Mouse (Mus musculus): Measurements from ENCODE around the gene Aire.
"Not testable (repeated sequence)": the region's sequence is repeated elsewhere in the genome, so short reads cannot be mapped to it uniquely, and the experiment has no call there.

The Aire gene

DNA sequence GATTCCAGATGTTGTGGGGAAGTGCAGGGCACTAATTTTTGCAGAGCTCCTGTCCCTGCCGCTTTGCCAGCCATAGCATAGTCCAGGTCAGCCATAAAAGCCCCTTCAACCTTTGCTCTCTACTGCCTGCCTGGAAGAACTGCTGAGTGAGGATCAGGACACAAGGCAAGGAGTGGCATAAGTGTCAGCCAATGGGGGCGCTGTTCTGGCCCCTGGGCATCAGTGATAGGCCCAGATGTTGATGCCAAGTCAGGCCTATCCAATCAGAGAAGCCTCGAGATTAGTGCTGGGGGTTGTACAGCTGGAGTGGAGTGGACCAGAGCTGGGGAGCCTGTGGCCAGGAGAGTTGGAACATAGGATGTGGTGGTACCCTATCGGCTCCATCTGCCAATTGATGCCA lies 23.8 kb upstream of the Aire start:
- CTCF ChIA-PET: no interaction called here
- POLR2A ChIA-PET: interaction anchor here in 1 of 4 experiments (0.6 kb wide), 2 partner anchors 19 to 141 kb away, joined by 3 to 7 read pairs; no protein-coding TSS in a partner anchor

DNA sequence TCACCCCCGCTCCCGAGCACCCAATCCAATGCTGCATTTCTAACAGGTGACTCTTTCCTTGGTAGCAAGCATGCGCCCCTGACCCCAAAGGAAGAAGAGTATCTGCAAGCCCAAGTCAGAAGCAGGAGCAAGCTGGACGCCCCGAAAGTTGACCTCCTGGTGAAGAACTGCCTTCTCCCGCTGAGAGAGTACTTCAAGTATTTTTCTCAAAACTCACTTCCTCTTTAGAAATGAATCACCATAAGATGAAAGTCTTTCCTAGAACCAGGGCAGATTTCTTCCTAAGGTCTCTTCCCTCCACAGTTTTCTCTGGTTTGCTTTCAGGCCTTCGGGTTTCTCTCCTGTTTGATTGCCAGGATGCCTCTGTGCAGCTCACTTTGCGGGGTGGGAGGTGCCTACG lies 19.7 kb upstream of the Aire start:
- POLR2A ChIA-PET: no interaction called here
- CTCF ChIA-PET: interaction anchor here in 1 of 4 experiments (0.6 to 0.9 kb wide), 2 partner anchors 216 to 1861 kb away, joined by 3 read pairs; no protein-coding TSS in a partner anchor

DNA sequence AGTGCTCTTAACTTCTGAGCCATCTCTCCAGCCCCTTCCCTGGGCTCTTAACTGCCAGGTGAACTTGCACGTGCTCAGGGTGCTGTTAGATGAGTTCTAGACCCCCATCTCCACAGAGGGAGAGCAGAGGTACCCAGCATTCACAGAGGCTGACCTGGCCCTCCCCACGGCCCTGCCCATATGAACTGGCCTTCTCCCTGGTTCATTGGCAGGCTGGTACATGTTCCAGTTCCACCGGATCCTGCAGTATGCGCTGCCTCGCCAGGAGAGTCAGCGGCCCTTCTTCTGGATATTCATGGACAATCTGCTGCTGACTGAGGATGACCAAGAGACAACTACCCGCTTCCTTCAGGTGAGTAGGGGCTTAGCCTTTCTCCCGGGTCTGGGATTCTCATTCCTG lies 13.6 kb upstream of the Aire start:
- CTCF ChIA-PET: no interaction called here
- POLR2A ChIA-PET: interaction anchor here in 1 of 4 experiments (0.9 kb wide), 1 partner anchor 12 kb away, joined by 3 read pairs; the partner anchor contains the start of gene Icosl

DNA sequence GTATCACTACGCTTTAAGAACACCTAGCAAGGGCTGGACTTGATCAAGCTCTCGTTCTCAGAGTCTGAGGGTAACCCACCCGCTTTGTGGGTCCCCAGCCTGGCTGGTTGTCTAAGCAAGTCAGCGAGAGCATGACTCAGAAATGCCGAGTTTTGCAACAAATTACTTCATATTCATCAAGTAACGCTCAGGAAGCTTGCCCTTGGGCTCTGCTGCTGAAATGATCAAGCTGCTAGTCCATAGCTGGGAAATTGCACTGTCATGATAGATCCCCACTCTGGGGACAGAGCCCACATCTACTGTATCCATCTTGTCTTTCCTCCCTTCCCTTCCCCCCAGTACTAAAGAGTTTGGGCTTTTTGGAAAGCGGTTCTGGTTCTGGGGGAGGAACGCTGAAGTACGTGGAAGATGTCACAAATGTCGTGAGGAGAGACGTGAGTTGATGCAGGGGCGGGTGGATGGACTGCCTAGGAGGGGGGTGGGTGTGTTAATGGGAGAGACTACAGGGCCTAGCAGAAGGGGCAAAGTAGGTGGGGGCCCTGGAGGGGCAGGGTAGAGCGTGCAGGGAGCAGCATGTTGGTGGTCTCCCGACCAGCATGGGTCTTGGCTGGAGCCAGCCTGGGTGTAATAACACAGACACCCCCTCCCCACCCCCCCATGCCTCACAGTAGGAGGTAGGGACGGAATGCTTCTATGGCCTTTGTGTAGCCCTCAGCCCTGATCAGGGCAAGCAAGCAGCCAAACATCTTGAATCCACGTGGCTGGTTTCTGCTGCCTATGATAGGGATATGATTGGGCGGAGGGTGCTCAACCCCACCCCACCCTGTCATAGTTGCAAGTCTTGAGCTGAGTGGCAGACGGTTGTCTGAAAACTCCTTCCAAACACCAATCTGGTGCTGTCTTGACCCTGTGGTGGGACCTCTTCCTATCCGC lies 11.5 kb upstream of the Aire start:
- POLR2A ChIA-PET: interaction anchor here in 3 of 4 experiments (0.5 to 1.7 kb wide), 16 partner anchors 14 to 1726 kb away, joined by 3 to 7 read pairs (median 4); partner anchors contain the start of genes Icosl (in 2 of the 3), Pfkl (in 2 of the 3) and D10Jhu81e (in 1 of the 3)
- CTCF ChIA-PET: interaction anchor here in 1 of 4 experiments (0.7 kb wide), 1 partner anchor 12 kb away, joined by 3 read pairs; no protein-coding TSS in a partner anchor

DNA sequence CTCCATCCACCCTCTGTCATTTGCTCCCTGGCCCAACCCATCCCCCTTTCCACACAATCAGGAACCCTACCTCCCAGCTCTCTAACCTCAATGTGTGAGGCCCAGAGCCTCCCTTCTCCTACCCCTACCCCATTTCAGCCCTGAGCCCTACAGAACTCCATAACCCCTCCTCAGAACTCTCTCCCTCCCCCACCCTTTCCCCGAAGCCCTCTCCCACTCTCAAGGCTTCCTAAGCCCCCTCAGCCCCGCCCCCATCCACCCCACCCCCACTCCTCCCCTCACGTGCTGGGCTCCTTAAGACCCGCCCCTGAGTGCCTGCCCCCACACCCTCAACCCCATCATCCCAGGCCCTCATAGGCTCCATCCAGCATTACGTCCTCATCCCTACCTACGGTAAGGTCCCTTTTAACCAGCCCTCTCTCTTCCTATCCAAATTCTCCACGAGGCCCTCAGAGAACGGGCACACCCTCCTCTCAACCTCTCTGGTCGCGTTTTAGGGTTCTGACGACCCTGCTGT lies 6.2 kb upstream of the Aire start:
- ChIA-PET POLR2A (interaction anchor here (1.0 to 1.2 kb wide), 7 partner anchors 8 to 77 kb away, joined by 3 to 4 read pairs (median 4); partner anchors contain the start of gene Icosl (in 1 of the 4)), CTCF (interaction anchor here in 1 of 4 experiments (0.9 kb wide), 1 partner anchor 31 kb away, joined by 3 read pairs; no protein-coding TSS in a partner anchor)

DNA sequence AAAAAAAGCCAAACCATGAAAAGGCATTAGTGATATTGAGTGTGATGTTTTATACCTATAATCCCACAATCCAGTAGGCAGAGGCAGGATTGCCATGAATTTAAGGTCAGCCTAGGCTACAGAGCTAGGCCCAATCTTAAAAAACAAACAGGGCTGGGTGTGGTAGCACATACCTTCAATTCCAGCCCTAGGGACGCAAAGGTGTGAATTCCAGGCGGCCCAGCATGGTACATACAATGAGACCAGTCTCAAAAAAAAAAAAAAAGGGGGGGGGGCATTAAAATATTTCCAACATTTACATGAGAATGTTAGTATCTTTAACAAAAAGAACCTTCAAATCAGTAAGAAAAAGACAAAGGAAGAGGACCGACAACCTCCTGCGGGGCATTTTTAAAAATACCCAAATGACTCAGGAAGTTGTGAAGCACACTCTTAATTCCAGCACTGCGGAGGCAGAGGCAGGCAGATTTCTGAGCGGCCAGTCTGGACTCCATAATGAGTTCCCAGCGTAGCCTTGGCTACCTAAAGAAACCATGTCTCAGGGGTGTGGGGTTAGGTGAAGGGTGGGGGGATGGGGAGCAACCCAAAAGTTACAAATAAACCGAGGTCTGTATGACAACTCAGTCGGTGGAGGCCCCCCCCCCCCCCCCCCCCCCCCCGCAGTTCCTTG lies 4.8 kb upstream of the Aire start:
- POLR2A ChIA-PET: interaction anchor here in 3 of 4 experiments (0.6 to 1.5 kb wide), 10 partner anchors 9 to 318 kb away, joined by 3 to 7 read pairs (median 4); no protein-coding TSS in a partner anchor
- CTCF ChIA-PET: no interaction called here

DNA sequence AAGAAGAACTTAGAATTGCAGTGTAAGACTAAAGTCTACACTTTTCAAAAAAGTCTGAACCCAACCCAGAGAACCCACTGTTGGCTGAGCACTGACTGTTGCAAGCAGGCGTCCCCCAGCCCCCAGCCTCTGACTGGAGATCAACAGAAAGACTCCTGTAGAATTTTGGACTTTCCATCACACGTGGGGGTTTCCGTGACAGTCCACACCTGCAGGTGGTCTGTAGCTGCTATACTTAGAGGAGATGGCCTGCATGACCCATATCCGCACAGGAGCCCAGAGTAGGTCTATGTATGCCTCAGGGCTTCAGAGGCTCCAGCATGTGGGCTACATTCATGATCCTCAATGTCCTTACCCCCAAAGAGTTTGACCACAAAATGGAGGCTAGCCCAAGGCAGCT lies 3.0 kb upstream of the Aire start:
- ChIA-PET CTCF (interaction anchor here in 1 of 4 experiments (1.2 kb wide), 1 partner anchor 89 kb away, joined by 3 read pairs; no protein-coding TSS in a partner anchor), POLR2A (interaction anchor here in 2 of 4 experiments (1.1 kb wide), 2 partner anchors 9 to 13 kb away, joined by 3 to 4 read pairs; no protein-coding TSS in a partner anchor)

DNA sequence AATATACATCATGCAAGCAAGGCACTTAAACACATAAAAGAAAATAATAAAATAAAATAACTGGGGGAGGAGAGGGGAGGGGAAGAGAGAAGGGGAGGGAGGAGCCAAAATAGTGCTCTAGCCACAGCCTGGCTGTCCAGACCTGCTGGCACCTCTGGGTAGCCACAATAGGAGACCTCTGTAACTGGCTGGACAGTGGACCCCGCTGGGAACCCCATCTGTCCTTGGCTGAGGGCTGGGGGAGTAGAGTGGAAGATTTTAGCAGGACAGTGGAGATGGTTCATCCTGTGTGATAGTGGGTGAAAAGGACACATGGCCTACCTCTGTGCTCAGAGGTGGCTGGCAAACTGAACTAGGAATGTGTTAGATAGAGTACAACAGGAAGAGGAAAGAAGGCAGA lies 1.1 kb upstream of the Aire start:
- ChIA-PET CTCF (interaction anchor here in 1 of 4 experiments (0.5 kb wide), 1 partner anchor 1979 kb away, joined by 4 read pairs; no protein-coding TSS in a partner anchor), POLR2A (no interaction called here)

DNA sequence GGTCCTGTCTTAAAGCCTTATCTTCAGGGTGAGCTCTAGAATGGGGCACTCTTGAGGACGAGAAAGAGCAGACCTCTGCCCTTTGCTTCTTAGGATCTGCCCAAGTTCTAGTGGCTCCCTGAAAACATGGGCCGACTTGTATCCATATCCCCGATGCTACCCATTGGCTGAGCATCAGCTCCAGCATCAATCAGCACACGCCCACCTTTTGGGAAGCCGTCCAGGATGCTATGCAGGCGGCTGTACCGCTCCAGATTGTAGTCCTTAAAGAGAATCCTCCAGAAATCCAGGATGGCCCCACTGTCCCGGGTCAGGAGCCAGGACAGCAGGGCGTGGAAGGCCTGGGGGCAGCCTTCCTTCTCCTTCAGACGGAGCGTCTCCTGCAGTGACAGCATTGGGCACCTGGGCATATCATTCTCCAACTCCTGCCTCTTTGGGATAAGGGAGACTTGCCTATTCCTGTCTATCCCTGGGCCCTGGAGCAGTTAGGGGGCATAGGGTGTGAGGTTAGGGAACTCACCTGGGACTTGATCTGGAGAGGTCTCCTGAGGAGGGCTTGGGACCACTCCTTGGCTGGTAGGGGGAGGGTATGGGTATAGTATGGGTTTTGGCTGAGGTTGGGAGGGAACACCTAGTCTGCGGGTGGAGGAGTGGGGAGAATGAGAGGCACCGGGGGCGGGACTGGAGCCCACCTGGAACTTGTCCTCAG lies 559 bp downstream of the Aire start:
- POLR2A ChIA-PET: interaction anchor here in 3 of 4 experiments (0.8 to 1.5 kb wide), 10 partner anchors 9 to 142 kb away, joined by 3 to 5 read pairs (median 3); partner anchors contain the start of genes Icosl (in 2 of the 3) and Pwp2 (in 1 of the 3)
- CTCF ChIA-PET: interaction anchor here in 3 of 4 experiments (0.6 to 1.5 kb wide), 11 partner anchors 10 to 120 kb away, joined by 3 to 7 read pairs (median 3); partner anchors contain the start of genes Icosl (in 1 of the 3) and Pfkl (in 1 of the 3)

DNA sequence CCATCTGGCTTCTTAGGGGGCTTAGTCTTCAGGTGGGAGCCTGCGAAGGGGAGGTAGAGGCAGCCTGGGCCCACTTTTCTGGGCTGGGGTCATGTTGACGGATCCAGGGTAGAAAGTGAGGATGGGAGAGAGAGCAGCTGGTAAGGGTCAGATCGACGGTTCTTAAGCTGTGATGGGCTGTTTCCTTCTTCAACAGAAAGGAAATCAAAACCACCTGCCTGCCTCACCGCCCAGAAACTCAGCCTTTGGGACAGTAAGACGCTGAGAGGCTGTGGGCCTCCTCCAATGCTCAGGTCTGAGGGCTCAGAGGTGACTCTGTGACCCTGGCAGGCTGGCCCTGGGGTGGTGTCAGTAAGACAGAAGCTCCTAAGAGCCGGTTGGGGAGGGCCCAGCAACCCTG lies 1.3 kb downstream of the Aire start:
- POLR2A ChIA-PET: interaction anchor here in 3 of 4 experiments (0.8 to 1.5 kb wide), 10 partner anchors 9 to 143 kb away, joined by 3 to 5 read pairs (median 3); partner anchors contain the start of genes Icosl (in 2 of the 3) and Pwp2 (in 1 of the 3)
- CTCF ChIA-PET: interaction anchor here in 3 of 4 experiments (0.6 to 1.5 kb wide), 7 partner anchors 9 to 583 kb away, joined by 3 to 4 read pairs (median 3); partner anchors contain the start of gene Pfkl (in 1 of the 3)

DNA sequence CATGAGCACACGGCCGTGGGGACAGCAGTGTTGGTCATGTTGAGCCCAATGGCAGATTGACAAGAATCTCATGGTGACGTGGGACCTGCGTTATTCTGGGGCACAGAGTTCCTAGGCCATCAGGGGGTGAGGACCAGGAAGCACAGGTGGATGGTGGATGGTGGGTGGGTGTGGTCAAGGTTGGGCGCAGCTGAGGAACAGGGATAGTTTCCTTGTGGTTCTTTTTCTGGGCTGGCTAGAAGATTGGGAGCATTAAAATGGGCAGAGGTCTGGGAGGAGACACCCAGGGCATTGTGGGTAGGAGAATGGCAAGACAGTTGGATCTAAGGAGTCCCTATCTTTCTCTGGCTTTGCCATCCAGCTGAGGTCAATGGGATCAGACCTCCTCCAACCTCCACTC lies 1.8 kb downstream of the Aire start, which contains the start of gene Dnmt3l:
Gene Dnmt3l (plus strand): TSS at position 301 of the 400 bp plus-strand sequence.
- CTCF ChIA-PET: interaction anchor here in 2 of 4 experiments (0.6 to 1.4 kb wide), 4 partner anchors 9 to 584 kb away, joined by 3 to 4 read pairs (median 4); no protein-coding TSS in a partner anchor
- POLR2A ChIA-PET: interaction anchor here in 2 of 4 experiments (0.8 to 1.5 kb wide), 6 partner anchors 10 to 120 kb away, joined by 3 to 5 read pairs (median 4); partner anchors contain the start of gene Icosl (in 2 of the 2)

DNA sequence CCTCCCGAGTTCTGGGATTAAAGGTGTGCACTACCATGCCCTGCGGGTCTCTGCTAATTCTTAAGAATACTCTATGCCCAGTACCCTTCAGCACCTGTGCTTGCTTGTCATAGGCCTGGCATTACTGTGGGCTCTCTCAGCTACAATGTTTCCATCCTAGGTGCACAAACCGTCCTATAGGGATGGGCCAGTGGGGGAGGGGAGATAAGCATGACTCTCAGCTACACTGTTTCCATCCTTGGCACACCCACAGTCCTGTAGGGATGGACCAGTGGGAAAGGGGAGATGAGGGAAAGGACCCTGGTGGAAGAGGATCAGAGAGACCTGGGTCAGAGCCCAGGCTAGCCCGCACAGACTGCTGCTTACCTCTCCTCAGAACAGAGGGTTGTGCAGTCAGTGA lies 6.3 kb downstream of the Aire start:
- CTCF ChIA-PET: interaction anchor here in 3 of 4 experiments (1.0 to 2.2 kb wide), 6 partner anchors 18 to 133 kb away, joined by 3 to 14 read pairs (median 4); partner anchors contain the start of genes D10Jhu81e (in 1 of the 3) and Pfkl (in 1 of the 3)
- POLR2A ChIA-PET: interaction anchor here in 3 of 4 experiments (0.6 to 3.2 kb wide), 20 partner anchors 10 to 147 kb away, joined by 3 to 15 read pairs (median 4); partner anchors contain the start of genes D10Jhu81e (in 1 of the 3), Icosl (in 1 of the 3), Pfkl (in 1 of the 3) and Pwp2 (in 1 of the 3)

DNA sequence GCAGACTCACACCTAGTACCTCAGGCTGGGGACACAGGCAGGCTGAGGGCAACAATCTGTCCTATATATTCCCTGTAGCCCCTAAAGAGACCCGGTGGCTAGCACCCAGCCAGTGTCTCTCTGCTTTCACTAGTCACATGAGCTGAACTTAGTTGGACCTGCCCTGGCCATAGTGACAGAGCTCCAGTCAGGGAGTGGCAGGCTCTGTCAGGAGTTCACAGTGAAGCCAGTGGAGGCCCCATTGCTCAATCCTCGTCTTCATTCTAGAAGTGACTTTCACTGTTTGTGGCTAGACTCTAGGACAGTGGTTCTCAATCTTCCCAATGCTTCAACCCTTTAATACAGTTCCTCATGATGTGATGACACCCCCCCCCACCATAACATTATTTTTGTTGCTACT lies 11.4 kb downstream of the Aire start:
- ChIA-PET CTCF (interaction anchor here in 1 of 4 experiments (1.0 to 2.2 kb wide), 5 partner anchors 10 to 132 kb away, joined by 3 to 11 read pairs (median 4); partner anchors contain the start of gene Pfkl), POLR2A (interaction anchor here in 2 of 4 experiments (0.6 to 1.9 kb wide), 3 partner anchors 10 to 25 kb away, joined by 3 to 10 read pairs (median 6); partner anchors contain the start of gene Pfkl (in 1 of the 2))

DNA sequence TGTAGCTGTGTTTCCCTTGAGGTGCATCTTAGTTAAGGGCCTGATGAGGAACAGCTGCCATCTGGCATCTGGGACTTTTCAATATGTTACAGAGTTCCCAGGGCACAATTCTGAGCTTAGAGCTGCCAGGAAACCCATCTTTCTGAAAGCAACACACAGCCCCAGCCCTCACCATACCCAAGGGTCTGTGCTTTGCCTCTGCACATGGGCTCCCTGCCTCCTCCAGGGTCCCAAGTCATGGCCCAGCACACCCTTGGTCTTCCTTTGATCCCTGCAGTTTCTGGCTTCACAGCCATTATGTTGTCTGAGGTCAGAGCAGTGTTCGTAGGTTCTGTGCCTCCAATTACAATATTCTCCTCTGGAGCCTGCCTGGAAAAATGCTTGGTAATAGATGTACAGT lies 14.3 kb downstream of the Aire start:
- ChIA-PET CTCF (interaction anchor here in 3 of 4 experiments (0.8 to 3.5 kb wide), 10 partner anchors 10 to 182 kb away, joined by 3 to 36 read pairs (median 4); no protein-coding TSS in a partner anchor), POLR2A (interaction anchor here in 3 of 4 experiments (0.6 to 3.4 kb wide), 14 partner anchors 10 to 397 kb away, joined by 3 to 10 read pairs (median 4); partner anchors contain the start of gene Pfkl (in 1 of the 3))

DNA sequence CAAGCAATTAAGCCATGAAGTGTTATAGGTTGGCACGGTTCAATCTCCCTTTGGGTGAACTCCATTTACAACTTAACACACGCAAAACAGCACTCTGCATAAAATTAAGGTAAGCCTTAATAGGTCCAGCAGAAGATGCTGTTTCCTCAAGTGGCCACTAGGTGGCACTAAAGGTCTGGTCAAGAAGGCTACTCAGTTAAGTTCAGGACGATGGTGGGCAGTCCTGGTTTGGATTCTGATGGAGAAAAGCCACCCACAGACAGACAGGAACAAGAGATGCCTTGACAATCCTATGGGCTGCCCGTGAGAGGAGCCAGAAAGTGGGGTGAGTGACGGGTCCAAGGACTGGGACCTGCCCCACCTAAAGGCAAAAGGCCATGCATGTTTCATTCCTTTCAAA lies 15.3 kb downstream of the Aire start:
- ChIA-PET CTCF (interaction anchor here in 3 of 4 experiments (0.6 to 3.5 kb wide), 18 partner anchors 9 to 183 kb away, joined by 3 to 36 read pairs (median 4); partner anchors contain the start of genes Icosl (in 2 of the 3), Pfkl (in 2 of the 3) and Aire (in 1 of the 3)), POLR2A (interaction anchor here in 3 of 4 experiments (0.8 to 3.4 kb wide), 20 partner anchors 9 to 398 kb away, joined by 3 to 10 read pairs (median 4); partner anchors contain the start of genes Pfkl (in 2 of the 3) and Icosl (in 1 of the 3))

DNA sequence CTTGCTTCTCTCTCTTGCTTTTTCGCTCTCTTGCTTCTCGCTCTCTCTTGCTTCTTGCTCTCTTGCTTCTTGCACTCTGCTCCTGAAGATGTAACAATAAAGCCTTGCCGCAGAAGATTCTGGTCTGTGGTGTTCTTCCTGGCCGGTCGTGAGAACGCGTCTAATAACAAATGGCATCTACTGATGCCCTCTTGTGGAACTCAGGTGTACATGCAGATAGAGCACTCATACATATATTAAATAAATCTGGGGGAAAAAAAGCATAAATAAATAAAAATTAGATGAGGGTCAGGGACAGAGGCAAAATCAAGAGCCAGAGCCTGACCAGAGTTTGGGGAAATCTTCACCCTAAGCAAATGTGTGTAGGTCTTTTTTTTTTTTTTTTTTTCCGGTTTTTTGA lies 18.0 kb downstream of the Aire start:
- POLR2A ChIA-PET: interaction anchor here in 1 of 4 experiments (1.5 kb wide), 1 partner anchor 12 kb away, joined by 6 read pairs; no protein-coding TSS in a partner anchor

More for the DNA sequence above, 18.0 kb downstream of the Aire start:
- CTCF ChIA-PET: not testable (repeated sequence)
